Mouse (Mus musculus) midbrain, embryonic 15.5 days (tissue): Measurements from ENCODE around the gene Mras. TPM values are rescaled to one million over a fixed set of nuclear protein-coding genes. Genes with fewer than 3 reads are reported as not detected.

ENCODE experiments used
- ATAC-seq: fragments of 200-750 bp; cut with Nextera tagmentation; replicated peaks from 2 replicates; pipeline ENCODE4 v1.8.0; 2017; ENCODE audit warnings: moderate TSS enrichment
- H3K27ac ChIP-seq: fragments of 300-500 bp; sonication (generic); 2 replicates; pipeline ENCODE4 v1.5.1; 2015; ENCODE audit warnings: mild to moderate bottlenecking, inconsistent platforms
- H3K27me3 ChIP-seq: fragments of 300-500 bp; sonication (generic); replicated peaks from 2 replicates; pipeline ENCODE4 v1.6.1; 2015; ENCODE audit warnings: inconsistent platforms
- H3K36me3 ChIP-seq: fragments of 300-500 bp; sonication (generic); replicated peaks from 2 replicates; pipeline ENCODE4 v1.6.1; 2015; ENCODE audit warnings: inconsistent platforms
- H3K4me1 ChIP-seq: fragments of 300-500 bp; sonication (generic); 2 replicates; pipeline ENCODE4 v1.6.1; 2015; ENCODE audit warnings: inconsistent platforms
- H3K4me2 ChIP-seq: fragments of 300-500 bp; sonication (generic); 2 replicates; pipeline ENCODE4 v1.6.1; 2015; ENCODE audit warnings: inconsistent platforms, mild to moderate bottlenecking, moderate library complexity
- H3K4me3 ChIP-seq: fragments of 300-500 bp; sonication (generic); 2 replicates; pipeline ENCODE4 v1.5.1; 2015; ENCODE audit warnings: mild to moderate bottlenecking, inconsistent platforms
- H3K9ac ChIP-seq: fragments of 300-500 bp; sonication (generic); 2 replicates; pipeline ENCODE4 v1.6.1; 2015; ENCODE audit warnings: mild to moderate bottlenecking, inconsistent platforms
- H3K9me3 ChIP-seq: fragments of 300-500 bp; sonication (generic); 2 replicates; pipeline ENCODE4 v1.6.1; 2016; ENCODE audit warnings: inconsistent platforms
- WGBS: fragments of 180-500 bp; shearing (Covaris S2); methylation state at CpG from one replicate; pipeline ENCODE4 v1.1.7; 2015; ENCODE audit warnings: mixed read lengths; 5-methylcytosine and 5-hydroxymethylcytosine counted together
- polyA plus RNA-seq: library from polyadenylated mRNA; unstranded; fragments of >200 nt; fragmentation: Nextera tagmentation; extraction: Ambion mirVana; gene quantifications from 2 replicates; pipeline ENCODE4 v1.2.1, GENCODE M21; 2015

Mras gene
- polyA plus RNA-seq, 1 experiment from 2014 or later = 64.3 TPM

DNA sequence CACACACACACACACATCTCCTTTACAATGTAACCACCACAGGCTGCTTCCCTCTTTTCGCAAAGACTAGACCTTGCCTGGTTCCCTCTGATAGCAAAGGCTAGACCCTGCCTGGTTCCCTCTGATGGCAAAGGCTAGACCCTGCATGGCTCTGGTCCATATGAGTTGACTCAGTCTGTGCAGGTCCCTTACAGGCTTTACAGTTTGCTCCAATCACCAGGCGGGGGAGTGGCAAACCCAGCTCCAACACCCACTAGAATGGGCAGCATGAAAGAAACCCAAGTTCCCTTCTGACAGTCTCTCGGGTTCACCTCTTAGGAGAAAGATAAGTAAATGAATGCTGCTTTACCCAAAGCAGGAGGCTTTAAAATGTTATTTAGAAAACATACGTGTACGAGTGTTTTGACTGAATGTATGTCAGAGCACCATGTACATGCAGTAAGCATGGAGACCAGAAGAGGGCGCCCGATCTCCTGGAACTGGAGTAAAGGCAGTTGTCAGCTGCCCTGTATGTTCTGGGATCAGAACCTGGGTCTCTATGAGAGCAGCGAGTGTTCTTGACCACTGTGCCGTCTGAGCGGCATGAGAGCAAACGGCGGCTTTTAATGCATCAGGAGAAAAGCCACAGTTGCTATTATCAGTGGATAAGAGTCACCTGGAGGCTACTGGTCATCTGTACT lies 21.5 kb upstream of the Mras start:
- 44% methylated on average over 12 of the region's 12 CpGs for WGBS
- Histone ChIP-seq H3K4me2 (no peak overlapping the region), H3K9me3 (no peaks in the 10 kb centered on the region)

DNA sequence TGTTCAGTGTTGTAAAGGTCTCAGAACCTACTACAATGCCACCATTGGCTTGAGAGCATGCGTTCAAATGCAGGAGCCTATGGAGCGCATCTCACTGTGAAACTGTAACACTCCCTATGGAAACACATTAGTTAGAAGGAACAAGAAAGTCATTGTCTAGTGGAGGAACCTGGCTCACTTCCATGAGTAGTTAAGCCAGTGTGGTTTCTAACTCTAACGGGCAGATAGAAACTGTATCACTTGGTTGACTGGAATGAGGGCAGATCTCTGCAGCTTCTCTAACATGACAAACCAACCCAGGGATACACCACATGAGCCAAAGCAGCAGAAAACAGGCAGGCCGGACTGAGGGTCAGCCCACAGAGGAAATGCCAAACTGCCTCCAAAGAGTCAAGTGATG lies 17.0 kb upstream of the Mras start:
- H3K9me3 ChIP-seq = no peaks in the 10 kb centered on the region
- no peaks in the 10 kb centered on the region; the same call in 1 of the 2 replicates for H3K27me3 ChIP-seq
- no peaks in the 10 kb centered on the region for H3K36me3 ChIP-seq
- H3K4me3 ChIP-seq = no peak overlapping the region
- no peak for ATAC-seq
- WGBS = 92% methylated on average over 4 of the region's 4 CpGs
- peaks cover 8% of the 10 kb centered on the region for H3K4me1 ChIP-seq
- H3K4me2 ChIP-seq = no peak overlapping the region
- no peak overlapping the region for H3K27ac ChIP-seq
- H3K9ac ChIP-seq = no peak overlapping the region

More for the DNA sequence above, 21.5 kb upstream of the Mras start:
- Histone ChIP-seq H3K27me3 (no peaks in the 10 kb centered on the region), H3K36me3 (no peaks in the 10 kb centered on the region), H3K4me1 (no peaks in the 10 kb centered on the region), H3K27ac (no peak overlapping the region), H3K4me3 (no peak overlapping the region), H3K9ac (no peak overlapping the region)
- no peak for ATAC-seq

- WGBS = 14% methylated on average over 14 of the region's 14 CpGs
- Histone ChIP-seq H3K4me1 (peaks cover 8% of the 10 kb centered on the region), H3K9me3 (no peaks in the 10 kb centered on the region), H3K4me2 (peak within 1 kb of the TSS; percentile 42), H3K9ac (no peak within 1 kb of the TSS), H3K36me3 (no peaks in the 10 kb centered on the region), H3K27me3 (no peaks in the 10 kb centered on the region; the same call in 1 of the 2 replicates), H3K27ac (no peak within 1 kb of the TSS), H3K4me3 (0 out of 2 replicates have a peak within 1 kb of the TSS, but pooled peaks have one; percentile 8)
- ATAC-seq = 0 out of 2 replicates have a peak, but pooled peaks have one; percentile 63
These were observed 14.0 kb upstream of the Mras start, which contains the start of gene Nme9 for GRCm38 (mm10) chr9:99451161-99451560. Nme9 (plus strand) TSS chr9:99451475.

- Histone ChIP-seq H3K36me3 (no peaks in the 10 kb centered on the region), H3K4me1 (peaks cover 8% of the 10 kb centered on the region), H3K9ac (no peak overlapping the region), H3K9me3 (no peaks in the 10 kb centered on the region), H3K4me3 (no peak overlapping the region), H3K27ac (no peak overlapping the region), H3K27me3 (no peaks in the 10 kb centered on the region; the same call in 1 of the 2 replicates), H3K4me2 (no peak overlapping the region)
- ATAC-seq = 0 out of 2 replicates have a peak, but pooled peaks have one; percentile 67
- WGBS = 45% methylated on average over 9 of the region's 9 CpGs
These were observed 12.9 kb upstream of the Mras start for GRCm38 (mm10) chr9:99449886-99450647.

- peaks cover 13% of the 10 kb centered on the region for H3K4me1 ChIP-seq
- H3K4me2 ChIP-seq = no peak overlapping the region
- 76% methylated on average over 3 of the region's 3 CpGs for WGBS
- H3K4me3 ChIP-seq = no peak overlapping the region
- no peak for ATAC-seq
- H3K9ac ChIP-seq = no peak overlapping the region
- H3K9me3 ChIP-seq = no peaks in the 10 kb centered on the region
- H3K27ac ChIP-seq = no peak overlapping the region
- H3K36me3 ChIP-seq = no peaks in the 10 kb centered on the region
- H3K27me3 ChIP-seq = no peaks in the 10 kb centered on the region; the same call in 1 of the 2 replicates
These were observed 10.1 kb upstream of the Mras start for GRCm38 (mm10) chr9:99447323-99447722.

DNA sequence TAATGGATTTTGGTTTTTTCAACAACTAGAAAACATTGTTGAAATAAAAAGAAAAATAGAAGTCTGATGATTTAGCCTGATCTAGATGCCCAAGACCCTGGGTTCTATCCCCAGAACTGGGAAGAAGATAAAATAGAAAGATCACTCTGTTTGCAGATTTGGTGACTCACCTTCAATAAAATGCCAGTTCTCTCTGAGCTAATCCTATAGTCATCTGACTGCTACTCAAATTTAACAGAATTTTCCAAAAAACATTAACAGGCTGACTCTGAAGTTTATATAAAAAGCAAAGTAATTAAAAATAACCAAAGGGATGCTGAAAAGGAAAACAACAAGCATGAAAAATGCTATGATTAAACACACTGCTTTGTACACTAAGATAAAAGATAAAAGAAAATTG lies 9.1 kb upstream of the Mras start:
- Histone ChIP-seq H3K4me1 (peaks cover 8% of the 10 kb centered on the region), H3K9ac (no peak overlapping the region), H3K4me3 (no peak overlapping the region), H3K4me2 (no peak overlapping the region), H3K27ac (no peak overlapping the region), H3K36me3 (no peaks in the 10 kb centered on the region), H3K27me3 (no peaks in the 10 kb centered on the region), H3K9me3 (no peaks in the 10 kb centered on the region)
- ATAC-seq = no peak

- Histone ChIP-seq H3K9ac (no peak overlapping the region), H3K4me3 (no peak overlapping the region), H3K4me2 (no peak overlapping the region), H3K36me3 (no peaks in the 10 kb centered on the region), H3K27ac (no peak overlapping the region), H3K4me1 (peaks cover 5% of the 10 kb centered on the region; the same call in 1 of the 2 replicates), H3K9me3 (no peaks in the 10 kb centered on the region), H3K27me3 (no peaks in the 10 kb centered on the region)
- WGBS = 26% methylated on average over 8 of the region's 8 CpGs
- ATAC-seq = peak; percentile 61; the same call in 1 of the 2 replicates
These were observed 7.5 kb upstream of the Mras start for GRCm38 (mm10) chr9:99444590-99445178.

DNA sequence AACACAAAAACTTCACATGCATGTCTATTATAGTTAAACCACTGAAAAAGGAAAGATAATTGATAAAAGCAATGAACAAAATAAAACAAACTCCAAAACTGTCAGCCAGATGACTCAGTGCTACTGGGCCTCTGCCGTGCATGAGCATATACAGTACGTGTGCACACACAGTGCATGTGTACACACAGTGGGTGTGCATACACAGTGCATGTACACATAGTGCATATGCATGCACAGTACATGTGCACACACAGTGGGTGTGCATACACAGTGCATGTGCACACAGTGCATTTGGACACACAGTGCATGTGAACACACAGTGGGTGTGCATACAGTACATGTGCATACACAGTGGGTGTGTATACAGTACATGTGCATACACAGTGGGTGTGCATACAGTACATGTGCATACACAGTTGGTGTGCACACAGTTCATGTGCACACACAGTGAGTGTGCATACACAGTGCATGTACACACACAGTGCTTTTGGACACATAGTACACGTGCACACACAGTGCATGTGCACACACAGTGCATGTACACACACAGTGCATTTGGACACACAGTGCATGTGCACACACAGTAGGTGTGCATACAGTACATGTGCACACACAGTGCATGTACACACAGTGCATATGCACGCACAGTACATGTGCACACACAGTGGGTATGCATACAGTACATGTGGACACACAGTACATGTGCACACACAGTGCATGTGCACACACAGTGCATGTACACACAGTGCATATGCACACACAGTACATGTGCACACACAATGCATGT lies 4.7 kb upstream of the Mras start:
- H3K9ac ChIP-seq = no peak overlapping the region
- H3K27ac ChIP-seq = no peak overlapping the region
- H3K9me3 ChIP-seq = no peaks in the 10 kb centered on the region
- no peak overlapping the region for H3K4me3 ChIP-seq
- H3K4me2 ChIP-seq = no peak overlapping the region
- H3K4me1 ChIP-seq = peaks cover 11% of the 10 kb centered on the region
- 92% methylated on average over 4 of the region's 4 CpGs for WGBS
- ATAC-seq = peak; percentile 38
- no peaks in the 10 kb centered on the region for H3K36me3 ChIP-seq
- peaks cover 8% of the 10 kb centered on the region; the same call in 1 of the 2 replicates for H3K27me3 ChIP-seq

DNA sequence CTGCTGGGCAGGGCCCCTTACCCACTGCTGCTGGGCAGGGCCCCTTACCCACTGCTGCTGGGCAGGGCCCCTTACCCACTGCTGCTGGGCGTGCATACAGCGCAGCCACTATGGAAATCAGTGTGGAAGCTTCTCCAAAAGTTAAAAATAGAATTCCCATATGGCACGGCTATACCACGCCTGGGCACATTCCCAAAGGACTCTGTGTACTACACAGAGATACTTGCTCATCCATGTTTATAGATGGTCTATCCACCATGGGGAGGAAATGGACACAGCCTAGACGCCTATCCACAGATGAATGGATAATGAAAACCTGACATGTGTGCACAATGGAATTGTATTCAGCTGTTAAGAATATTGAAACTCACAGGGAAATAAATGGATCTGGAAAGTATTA lies 3.8 kb upstream of the Mras start:
- ATAC-seq = no peak
- H3K36me3 ChIP-seq = no peaks in the 10 kb centered on the region
- no peak overlapping the region for H3K27ac ChIP-seq
- no peak overlapping the region for H3K4me3 ChIP-seq
- peaks cover 12% of the 10 kb centered on the region for H3K4me1 ChIP-seq
- no peak overlapping the region for H3K9ac ChIP-seq
- H3K4me2 ChIP-seq = no peak overlapping the region
- H3K27me3 ChIP-seq = peaks cover 8% of the 10 kb centered on the region; the same call in 1 of the 2 replicates
- WGBS = 73% methylated on average over 5 of the region's 5 CpGs
- H3K9me3 ChIP-seq = no peaks in the 10 kb centered on the region

- Histone ChIP-seq H3K4me3 (no peak overlapping the region), H3K9ac (no peak overlapping the region), H3K4me2 (no peak overlapping the region), H3K9me3 (no peaks in the 10 kb centered on the region), H3K27ac (no peak overlapping the region), H3K36me3 (no peaks in the 10 kb centered on the region), H3K27me3 (peaks cover 8% of the 10 kb centered on the region; the same call in 1 of the 2 replicates), H3K4me1 (peaks cover 20% of the 10 kb centered on the region)
- ATAC-seq = no peak
- WGBS = 80% methylated on average over 8 of the region's 8 CpGs
These were observed 1.9 kb upstream of the Mras start for GRCm38 (mm10) chr9:99439064-99439463.

- Histone ChIP-seq H3K4me2 (no peak overlapping the region), H3K9me3 (no peaks in the 10 kb centered on the region), H3K27ac (no peak overlapping the region), H3K9ac (no peak overlapping the region), H3K36me3 (no peaks in the 10 kb centered on the region), H3K4me3 (no peak overlapping the region), H3K4me1 (peaks cover 29% of the 10 kb centered on the region), H3K27me3 (peaks cover 8% of the 10 kb centered on the region; the same call in 1 of the 2 replicates)
- 81% methylated on average over 12 of the region's 12 CpGs for WGBS
- ATAC-seq = no peak
These were observed 792 bp upstream of the Mras start for GRCm38 (mm10) chr9:99437781-99438565.
